Mouse (Mus musculus) thymus, postnatal 4 days (tissue): Measurements from ENCODE around the gene Cldn34c3.
"Not testable (repeated sequence)": the region's sequence is repeated elsewhere in the genome, so short reads cannot be mapped to it uniquely, and the experiment has no call there.

Experiments used
- DNase-seq: peaks from one replicate; pipeline ENCODE4 v3.0.0; 2021

The Cldn34c3 gene

GRCm38 (mm10) chrX:123793365-123793764 is at the start of gene Cldn34c3:
Cldn34c3 (plus strand) TSS chrX:123793665.
- not testable (repeated sequence) for DNase-seq
